Mouse (Mus musculus) megakaryocyte, adult 5-6 weeks (primary cell): ENCODE measurements around the gene Shc2. TPM values are rescaled to one million over a fixed set of nuclear protein-coding genes. Genes with fewer than 3 reads are reported as not detected.

Experiments used
- ATAC-seq: 2 replicates; pipeline ENCODE4 v1.8.0; 2016; ENCODE audit warnings: mild to moderate bottlenecking, inconsistent platforms; ENCODE audit not compliant: poor library complexity, severe bottlenecking
- total RNA-seq, 2 experiments: library from RNA; stranded (forward) in 1 of 2; stranded (reverse) in 1 of 2; fragments of 153-499, 151-499 nt in 1 of 2; fragments of 221-1000, 200-1000 nt in 1 of 2; gene quantifications; 2 replicates each; pipeline versions ENCODE4 v1.2.3 to v1.2.4; 2015 to 2017

Gene Shc2
- total RNA-seq, 2 experiments from 2014 or later, result not detected

DNA sequence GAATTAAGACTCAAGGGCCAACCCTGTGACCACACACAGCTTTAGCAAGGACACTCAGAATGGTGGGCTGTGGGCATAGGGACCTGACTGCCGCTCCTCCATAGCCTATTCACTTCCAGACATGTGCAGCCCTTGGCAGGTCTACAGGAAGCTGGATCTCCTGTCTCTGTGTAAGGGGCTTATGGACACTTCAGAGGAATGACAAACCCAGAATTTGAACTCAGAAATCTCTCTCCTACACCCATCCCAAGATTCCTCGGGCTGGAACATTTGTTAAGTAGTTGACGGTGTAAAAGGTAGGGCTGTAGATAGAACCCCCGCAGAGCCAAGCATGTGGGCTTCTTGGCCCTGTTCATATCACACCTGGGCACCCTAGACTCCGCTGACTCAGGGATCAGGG is 21.3 kb downstream of the Shc2 start:
- no peak for ATAC-seq

DNA sequence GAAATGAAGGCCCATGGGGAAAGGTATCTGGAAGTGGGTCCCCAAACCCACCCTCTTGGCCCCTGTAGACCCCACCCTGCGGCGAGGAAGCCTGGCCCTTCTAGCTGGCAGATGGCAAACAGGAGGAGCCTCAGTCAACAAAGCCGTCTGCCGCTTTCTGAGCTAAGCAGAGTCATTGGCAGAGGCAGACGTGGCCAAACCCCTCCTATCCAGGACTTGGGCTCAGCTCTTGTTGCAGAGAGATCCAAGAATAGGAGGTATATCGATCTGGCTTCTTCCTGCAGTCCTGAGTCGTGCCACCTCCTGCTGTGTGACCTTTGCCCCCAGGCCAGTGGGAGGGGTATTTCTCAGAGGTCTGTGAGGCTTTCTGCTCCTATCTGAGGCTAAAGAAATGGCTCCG is 21.9 kb downstream of the Shc2 start:
- no peak for ATAC-seq

DNA sequence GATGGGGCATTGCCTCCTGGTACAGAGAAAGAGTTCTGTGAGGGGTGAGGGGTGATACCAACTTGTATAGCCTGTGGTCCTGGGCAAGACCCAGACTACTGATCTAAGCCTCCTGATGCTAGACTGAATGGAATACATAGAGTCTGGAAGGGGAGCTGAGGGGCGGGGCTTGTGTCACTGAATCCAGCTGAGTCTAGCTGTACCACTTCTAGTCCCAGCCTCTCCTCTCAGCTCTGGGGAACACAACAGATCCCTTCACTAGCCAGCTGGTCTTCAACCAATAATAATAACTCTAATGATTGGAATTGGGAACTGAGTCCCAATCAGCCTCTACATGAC is 23.4 kb downstream of the Shc2 start:
- no peak for ATAC-seq

DNA sequence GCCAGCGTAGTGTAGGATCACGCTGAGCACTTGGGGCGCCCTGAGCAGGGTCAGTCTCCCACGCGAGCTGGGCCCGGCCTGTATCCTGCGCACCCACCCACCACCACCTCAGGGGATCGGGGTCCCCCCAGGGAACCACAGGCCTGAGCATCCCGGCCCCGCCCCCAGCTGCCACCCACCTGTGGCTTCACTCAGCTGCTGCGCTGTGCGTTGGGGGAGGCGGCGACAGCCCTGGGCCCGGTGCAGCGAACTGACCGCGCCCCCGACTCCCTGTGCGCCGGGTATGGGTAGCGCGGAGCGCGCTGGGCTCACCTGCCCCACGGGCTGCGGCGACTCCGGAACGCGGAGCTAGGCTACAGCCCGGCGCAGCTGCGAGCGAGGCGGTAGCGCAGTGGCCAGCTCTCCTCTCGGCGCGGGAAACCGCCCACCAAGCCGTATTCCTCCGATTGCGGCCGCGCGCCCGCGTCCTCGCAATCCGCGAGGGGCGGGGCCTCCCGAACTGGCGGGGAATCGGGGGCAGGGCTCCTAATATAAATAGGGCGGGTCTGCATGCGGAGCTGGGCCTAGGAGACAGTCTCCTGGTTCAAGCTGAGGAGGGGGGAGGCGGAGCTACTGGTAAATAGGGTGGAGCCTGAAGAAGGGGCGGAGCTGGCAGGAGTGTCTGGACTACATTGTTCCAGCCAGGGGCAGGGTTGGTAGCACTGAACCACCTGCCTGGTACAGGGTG is 24.0 kb downstream of the Shc2 start, which contains the start of gene C2cd4c:
C2cd4c (minus strand) TSS at position 448 of the 727 bp plus-strand sequence.
- ATAC-seq, result peak; percentile 38; the same call in 1 of the 2 replicates

DNA sequence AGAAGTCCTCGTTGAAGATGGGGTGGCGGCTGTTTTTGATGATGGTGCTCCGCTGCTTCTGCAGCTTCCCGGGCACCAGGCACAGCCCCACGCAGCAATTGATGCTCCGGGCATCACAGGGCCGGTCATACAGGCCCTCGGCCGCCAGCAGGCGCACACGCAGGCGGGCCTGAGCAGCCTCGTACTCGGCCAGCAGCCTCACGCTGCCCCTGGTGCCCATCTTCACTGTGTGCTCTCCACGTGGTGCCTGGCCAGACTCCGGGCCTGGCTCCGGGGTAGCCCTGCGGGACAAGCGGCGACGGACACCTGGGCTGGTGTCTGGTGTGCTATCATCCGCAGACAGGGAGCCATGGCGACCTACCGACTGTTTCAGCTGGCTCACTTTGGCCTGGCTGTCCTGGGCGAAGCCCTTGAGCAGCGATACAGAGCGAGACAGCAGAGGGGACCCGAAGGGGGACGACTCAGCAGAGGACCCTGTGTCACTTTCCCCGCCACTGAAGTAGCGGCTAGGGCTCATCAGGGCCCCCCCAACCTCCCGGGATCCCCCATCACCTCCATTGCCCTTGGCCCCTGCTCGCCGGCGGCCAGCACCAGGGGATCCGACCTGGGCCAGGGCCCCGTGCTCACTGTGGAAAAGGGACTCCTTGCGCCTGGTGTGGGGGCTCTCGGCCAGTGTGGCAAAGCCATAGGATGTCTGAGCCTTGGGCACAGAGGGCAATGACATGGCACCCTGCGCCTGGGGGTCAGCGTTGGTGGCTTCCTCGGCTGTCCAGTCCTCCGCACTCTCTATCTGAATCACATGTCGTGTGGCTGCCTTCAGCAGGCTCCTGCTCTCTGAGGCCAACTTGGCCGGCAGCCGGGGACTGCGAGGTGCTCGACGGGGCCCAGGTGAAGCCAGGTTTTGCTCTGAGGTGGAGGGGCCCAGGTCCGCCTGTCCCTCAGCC is 25.3 kb downstream of the Shc2 start:
- ATAC-seq, result peak; percentile 43

DNA sequence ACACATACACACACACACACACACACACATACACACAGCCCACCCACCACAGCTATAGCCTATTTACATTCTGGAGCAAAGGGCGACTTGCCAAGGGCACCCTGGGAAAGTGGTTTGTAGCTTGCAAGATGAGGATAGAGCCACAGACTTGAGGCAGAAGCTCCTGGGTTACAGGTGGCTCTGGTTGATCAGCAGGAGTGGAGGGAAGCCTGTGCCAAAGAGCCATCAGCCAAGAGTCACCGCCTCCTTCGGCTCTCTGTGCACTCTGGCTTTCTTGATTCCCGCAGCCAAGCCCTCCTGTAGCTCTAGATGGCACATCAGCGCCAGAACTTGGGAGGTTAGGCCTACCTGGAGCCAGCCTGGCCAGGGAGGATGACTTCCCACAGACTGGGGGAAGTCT is 26.4 kb downstream of the Shc2 start:
- no peak for ATAC-seq

DNA sequence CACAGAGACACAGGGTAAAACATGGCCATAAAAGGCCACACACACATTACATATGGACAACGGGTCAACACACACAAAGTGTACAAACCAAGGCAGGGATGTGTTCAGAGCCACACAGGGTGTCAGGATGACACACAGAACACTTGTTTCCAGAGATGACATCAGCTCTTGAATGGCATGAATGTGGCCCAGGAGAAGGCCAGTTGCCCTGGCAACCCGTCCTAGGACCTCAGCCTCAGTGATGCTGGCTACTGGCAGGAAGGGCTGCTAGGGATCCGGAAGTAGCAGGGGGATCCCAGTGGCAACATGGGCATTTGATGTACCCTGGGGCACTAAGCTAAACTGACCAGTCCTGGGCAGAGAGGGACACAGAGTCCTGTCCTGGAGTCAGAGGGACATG is 28.4 kb downstream of the Shc2 start:
- no peak for ATAC-seq

DNA sequence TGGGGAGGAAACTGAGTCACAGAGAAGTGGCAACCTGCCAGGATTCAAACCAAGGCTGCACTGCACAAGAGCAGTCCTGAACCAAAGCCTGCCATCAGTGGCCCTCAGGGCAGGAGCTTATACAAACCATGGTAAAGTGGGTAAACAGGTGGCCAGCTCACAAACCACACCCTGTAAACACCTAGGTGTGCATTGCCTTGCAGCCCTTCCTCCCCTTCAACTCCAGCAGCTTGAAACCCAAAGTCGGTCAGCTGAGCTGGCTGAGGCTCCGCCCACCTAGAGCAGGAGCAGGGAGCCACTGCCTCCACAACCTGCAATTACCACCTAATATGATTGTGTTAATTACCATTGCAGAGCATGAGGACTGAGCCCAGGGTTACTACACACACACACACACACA is 29.8 kb downstream of the Shc2 start:
- no peak for ATAC-seq

DNA sequence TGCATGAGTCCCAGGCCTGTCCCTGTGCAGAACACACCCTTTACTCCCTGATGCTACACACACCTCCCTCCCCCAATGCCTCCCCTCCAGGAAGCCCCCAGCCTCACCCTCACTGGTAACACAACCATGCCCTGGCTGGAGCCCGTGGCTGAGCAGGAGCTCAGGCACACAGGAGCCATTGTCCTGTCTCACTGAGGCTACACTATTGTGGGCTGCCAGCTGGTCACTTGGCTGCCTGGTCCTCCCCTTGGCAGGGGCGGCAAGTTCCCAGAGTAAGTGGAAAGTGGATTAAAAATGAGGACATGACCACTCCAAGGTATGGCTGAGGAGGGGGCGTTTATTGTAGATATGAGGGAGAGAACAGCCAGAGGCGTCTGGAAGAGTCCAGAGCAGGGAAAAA is 31.2 kb downstream of the Shc2 start:
- no peak for ATAC-seq

DNA sequence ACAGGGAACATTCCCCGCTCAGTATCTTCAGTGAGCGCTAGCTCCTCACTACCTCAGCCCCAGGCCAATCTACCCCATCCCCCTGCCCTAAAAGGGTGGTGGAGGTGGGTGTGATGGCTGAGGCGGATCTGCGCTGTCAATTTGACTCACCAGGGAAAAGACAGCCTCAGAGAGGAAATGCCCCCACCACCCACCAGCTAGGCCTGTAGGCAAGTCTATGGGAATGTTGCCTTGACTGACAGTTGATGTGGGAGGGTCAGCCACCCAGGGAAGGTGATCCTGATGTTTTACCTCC is 39.8 kb downstream of the Shc2 start:
- ATAC-seq, result no peak

DNA sequence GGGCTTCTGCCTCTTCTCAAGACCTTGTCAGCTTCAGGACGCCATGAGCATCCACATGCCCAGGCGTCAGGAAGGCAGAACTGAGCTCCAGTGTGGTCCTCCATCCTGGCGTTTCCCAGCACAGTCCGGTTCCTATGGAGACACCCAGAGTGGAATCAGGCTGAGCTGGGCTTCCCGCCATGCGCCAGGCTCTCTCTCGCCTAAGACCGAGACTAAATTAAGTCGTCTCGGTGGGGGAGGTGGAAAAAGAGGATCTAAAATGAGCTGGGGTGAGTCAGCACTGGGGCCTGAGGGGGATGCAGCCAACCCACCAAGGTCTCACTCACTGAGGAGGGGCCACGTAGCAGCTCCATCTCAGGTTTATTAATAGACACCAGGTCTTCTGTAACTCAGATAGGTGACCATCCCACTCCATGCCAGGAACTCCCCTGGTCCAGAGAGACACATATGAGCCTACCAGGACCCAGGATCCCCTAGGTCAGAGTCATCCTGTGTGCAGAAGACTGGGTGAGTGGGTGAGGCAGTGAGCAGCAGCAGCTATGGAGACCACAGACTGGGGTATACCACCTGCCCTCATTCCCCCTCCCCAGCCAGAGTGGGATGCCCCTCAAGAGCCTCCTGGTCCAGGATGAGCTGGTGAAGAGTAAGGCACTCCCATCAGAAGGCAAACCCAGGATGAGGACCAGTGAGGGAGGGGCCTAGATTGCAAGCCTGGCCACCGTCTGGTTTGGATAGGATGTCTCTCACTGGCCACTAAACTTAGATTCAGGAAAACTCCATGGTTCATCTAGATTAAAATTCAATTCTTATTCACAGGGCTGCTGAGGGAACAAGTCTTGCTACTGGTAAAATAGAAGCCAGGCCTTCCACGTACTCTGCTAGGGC is 40.4 kb downstream of the Shc2 start:
- no peak for ATAC-seq

DNA sequence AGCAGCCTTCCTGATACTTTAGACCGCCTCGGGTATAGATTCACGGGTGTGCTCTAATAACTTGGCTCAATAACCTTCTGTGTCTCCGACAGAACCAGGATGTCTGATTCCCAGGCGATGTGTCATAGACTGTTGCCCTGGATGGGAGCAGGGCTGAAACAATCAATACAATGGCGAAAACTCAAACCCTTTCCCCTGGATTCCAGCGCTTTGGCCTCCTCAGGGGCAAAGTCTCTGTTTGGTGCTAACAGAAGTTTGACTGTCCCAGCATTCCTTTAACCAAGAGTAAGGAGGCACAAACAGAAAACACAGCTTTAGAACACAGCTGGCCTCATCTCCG is 42.2 kb downstream of the Shc2 start:
- no peak; the same call in 1 of the 2 replicates for ATAC-seq

DNA sequence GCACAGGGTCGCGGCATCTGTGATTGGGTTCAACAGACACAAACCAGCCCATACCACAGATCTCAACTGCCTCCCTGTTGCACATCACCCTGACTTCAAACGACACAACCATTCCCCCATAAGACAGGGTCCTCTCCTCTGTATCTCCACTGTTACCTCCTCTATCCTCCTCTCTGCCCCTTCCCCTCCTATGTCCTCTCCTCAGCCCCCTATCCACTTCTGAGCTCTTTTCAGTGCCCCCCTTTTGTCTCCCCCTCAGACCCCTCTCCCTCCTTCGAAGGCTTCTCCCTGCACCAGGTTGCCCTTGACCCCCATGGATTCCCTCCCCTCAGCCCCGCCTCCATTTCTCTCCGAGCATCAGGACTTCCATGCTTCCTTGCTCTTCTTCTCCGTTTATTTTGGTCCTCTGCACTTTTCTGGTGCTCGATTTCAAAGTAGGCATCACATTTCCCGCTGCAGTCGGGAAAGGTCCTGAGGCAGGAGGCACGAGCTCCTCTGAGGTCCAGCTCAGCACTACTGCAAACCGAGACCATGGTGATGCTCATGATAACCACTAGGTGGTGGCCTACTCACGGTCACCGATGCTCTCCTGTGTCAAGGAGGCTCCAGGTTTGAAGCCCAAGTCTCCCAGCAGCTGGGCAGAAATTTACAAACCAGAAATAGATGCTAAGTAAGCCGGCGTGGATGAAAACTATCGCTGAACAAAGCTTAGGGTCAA is 42.7 kb downstream of the Shc2 start:
- ATAC-seq, result peak; percentile 72

DNA sequence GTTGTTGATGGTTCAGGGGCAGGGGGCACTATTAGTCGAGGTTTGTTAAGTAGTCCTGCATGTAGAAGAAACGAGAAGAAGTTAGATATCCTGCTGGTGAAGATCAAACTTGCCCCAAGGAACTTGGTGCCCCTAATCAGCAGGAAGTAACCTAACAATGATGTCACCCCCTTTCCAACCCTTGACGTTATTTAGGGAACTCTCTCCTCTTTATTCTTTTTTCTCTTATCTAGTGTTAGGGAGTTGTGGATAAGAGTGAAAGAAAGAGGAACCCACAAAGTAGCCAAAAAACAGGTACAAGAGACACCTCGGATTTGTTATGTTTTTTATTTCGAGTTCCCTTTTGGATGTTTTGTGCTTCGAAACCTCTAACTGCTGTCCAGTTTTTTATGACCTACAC is 43.6 kb downstream of the Shc2 start:
- no peak for ATAC-seq

DNA sequence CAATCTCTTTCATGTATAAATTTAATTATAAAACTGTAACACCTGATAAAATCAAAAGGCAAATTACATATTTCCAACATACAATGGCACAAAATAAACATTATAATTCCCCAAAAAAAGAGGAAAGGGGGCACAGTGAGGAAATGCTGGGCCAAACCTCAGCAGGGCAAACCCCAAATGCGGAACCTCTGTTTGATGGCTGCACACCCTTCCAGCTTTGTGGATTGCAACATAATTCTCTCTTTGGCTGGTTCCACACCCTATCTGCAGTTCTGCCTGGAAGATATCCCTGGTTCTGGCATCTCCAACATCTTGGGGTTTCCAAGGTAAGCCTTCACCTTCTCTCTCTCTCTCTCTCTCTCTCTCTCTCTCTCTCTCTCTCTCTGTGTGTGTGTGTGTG is 47.0 kb downstream of the Shc2 start:
- peak; percentile 85 for ATAC-seq

DNA sequence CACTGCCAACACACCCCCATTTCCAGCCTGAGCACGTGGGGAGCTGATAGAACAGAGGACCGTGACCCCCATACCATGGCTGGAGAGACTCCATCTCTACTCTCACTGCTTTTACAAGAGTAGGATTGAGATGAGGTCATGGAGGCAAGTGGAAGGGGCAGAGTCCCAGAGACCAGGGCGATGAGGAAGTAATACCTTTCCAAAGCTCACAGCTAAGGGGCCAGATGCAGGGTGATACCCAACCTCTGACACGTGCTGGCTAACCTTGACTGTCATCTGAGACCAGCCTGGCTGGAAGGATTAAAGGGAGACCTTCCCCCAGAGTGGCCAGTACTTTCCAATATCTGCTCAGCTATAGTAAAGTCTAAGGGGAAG is 50.0 kb downstream of the Shc2 start:
- ATAC-seq, result peak; percentile 42; the same call in 1 of the 2 replicates

DNA sequence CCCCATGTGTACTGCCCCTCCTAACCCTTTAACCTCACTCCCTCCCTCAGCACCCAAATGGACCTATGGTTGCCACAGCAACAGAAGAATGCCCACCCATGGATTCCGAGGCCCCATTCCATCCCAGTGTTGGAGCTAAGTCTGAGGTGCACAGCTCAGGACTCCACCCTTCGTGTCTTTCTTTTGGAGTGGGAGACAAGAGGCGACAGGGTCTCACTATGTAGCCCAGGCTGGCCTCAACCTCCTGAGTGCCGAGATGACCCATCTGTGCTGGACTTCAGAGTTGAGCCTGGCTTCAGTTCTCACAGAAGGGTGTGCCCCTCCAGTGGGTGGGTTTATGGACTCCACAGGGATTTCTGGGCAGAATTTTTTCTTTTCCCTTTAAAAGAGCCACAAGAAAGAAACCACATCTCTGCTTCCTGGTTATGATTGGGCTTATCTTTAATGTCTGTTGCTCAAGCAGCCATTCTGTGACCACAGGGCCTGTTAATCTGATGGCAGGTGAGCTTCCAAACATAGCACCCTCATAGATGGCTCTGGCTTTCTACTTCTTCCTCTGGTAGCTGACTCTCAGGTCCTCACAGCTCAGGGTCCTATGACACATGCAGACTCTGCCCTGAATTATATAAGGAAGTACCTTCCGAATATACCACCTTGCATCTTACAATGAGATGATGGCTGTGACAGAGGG is 50.5 kb downstream of the Shc2 start, which contains the start of gene Theg:
Theg (minus strand) TSS at position 271 of the 691 bp plus-strand sequence.
- no peak for ATAC-seq

DNA sequence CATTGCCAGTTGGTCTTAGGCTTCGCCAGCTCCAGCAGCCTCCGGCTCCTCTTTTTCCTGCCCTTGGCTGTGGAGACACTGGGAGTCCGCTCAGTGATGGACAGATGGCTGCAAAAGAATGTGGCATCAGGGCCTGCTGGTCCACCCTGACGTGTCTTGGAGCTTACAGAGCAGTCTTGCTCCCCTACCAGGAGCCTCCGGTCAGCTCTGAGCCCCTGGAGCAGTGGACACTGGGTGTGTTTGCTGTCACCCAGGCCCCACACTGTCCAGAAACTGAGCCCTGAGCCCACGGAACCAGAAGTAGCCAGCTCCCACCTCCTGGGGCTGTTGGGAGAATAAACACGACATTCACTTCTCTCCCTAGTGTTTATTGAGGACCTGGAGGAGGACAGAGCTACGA is 51.5 kb downstream of the Shc2 start:
- ATAC-seq, result no peak

DNA sequence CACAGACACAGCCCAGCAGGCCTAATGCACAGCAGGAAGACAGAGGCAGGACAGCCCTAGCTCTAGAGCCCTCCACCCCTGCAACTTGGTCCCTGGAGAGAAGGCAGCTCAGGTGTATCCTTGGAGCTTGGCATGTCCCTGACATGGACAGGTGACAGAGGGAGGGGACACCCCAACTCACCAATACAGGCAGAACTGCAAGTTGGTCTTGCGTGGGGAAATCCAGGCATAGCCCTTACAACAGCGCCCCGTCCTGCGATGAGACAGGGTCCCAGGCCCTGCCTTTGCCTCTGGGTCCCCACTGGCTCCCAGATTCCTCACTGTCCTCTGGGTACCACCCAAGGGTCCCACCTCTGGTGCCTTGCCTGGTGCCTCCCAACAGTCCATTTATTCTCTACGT is 52.0 kb downstream of the Shc2 start:
- no peak for ATAC-seq

DNA sequence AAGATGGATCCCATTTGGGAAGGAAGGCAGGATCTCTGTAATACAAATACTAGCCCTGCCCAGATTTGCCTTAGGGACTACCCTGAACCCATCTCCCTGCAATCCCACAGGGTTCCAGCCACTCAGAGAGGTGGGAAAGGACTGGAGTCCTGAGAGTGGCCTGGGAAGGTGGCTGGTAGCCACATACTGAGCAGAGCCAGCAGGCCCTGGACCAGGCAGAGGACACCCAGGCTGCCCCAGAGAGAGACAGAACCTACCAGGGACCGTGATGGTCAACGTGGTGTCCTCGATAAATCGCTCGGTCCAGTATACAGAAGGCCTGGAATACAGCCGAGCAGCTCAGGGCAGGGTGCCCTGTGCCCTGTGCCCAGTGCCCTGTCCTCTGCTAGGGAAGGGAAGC is 52.6 kb downstream of the Shc2 start:
- no peak for ATAC-seq
